Mouse (Mus musculus): ENCODE measurements around the gene Gdf10. TPM values are rescaled to one million over a fixed set of nuclear protein-coding genes. Genes with fewer than 3 reads are reported as not detected.

Gdf10 gene
- 3.1 and 4.5 TPM in 2 replicates for polyA plus RNA-seq (2012; rRNA removed)

DNA sequence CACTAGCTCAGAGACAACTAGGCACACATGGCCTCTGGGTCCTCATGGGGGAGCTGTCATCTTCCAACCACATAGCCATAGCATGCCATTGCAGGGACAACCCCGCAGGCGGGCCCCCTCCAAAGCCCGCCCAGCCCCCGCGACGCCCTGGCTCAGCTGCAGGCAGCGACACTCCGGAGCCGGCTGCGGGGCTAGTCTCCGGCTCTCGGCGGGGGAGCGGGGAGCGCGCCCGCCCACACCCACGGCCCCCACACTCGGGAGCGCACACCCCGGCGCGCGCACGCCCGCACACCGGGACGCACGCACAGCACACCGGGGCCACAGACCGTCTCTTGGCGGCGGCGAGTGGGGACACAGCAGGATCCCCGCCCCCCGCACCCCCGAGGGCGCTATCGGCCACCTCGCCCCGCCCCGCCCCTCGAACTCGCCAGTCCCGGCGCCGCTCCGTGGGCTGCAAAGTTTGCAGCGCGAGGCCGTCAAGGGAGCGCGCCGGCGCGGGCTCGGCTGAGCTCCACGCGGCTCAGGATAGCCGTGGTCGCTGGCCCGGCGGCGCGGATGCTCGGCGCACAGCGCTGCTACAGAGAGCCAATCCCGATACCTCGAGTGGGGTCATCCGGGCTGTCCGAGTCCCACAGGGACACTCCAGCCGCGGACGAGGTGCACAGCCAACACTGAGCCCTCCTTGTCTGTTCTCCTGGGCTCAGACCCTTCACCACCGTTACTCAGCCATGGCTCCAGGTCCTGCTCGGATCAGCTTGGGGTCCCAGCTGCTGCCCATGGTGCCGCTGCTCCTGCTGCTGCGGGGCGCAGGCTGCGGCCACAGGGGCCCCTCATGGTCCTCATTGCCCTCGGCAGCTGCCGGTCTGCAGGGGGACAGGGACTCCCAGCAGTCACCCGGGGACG, at the start of gene Gdf10:
Gene Gdf10, plus strand, starts transcription at position 420 of the 903 bp plus-strand sequence.
- peak; percentile 49 for DNase-seq (ENCODE audit: low read depth)
- no peak for TF ChIP-seq CTCF (IDR thresholded peaks at IDR 0.05; ENCODE audit: borderline replicate concordance, extremely low read depth, insufficient read depth, insufficient read length)
- TF ChIP-seq POLR2A (IDR thresholded peaks at IDR 0.05; ENCODE audit: borderline replicate concordance, extremely low read depth, insufficient read depth, insufficient read length, poor library complexity, severe bottlenecking) = no peak

DNA sequence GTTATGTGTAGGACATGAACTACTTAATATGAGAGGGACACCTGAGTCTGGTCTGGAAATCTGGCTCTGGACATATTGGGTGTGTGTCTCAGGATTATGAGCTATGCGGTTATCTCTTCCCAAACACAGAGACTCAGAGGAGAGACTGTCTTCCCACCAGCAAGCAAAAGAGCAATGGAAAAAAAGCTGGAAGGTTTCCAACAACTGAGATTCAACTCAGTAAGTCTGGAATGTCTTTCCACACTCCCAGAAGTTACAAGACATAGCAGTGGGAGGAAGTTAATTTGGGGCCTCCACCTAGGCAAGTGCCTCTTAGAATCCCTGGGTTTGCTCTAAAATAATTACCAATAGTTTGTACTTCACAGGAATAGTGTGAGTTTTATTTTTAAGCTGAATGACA, 44.6 kb upstream of the Gdf10 start:
- no peak for DNase-seq (ENCODE audit: low read depth)

DNA sequence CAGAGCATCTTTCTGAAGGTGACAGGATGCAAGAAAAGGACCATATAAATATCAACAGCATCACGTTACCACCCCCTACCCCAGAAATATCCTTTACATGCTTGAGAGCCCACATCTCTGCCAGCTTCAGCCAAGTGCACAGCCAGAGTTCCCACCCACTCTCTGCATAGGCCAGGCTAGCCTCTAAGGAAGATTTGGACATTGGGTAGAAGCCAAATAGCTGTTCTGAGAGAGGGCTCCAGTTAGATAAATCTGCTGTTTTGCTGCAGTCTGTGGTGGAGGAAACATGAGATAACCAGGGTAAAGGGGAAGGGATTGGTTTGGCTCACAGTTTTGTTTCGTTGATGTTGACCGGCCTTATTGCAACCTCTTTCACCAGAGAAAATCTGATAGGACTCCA, 43.2 kb upstream of the Gdf10 start:
- no peak for DNase-seq (ENCODE audit: low read depth)
- TF ChIP-seq POLR2A (IDR thresholded peaks at IDR 0.05; ENCODE audit: borderline replicate concordance, extremely low read depth, insufficient read depth, insufficient read length, poor library complexity, severe bottlenecking) = no peak
- TF ChIP-seq CTCF (IDR thresholded peaks at IDR 0.05; ENCODE audit: borderline replicate concordance, extremely low read depth, insufficient read depth, insufficient read length) = no peak

More for the DNA sequence above, 44.6 kb upstream of the Gdf10 start:
- TF ChIP-seq CTCF (IDR thresholded peaks at IDR 0.05; ENCODE audit: borderline replicate concordance, extremely low read depth, insufficient read depth, insufficient read length) (no peak), POLR2A (IDR thresholded peaks at IDR 0.05; ENCODE audit: borderline replicate concordance, extremely low read depth, insufficient read depth, insufficient read length, poor library complexity, severe bottlenecking) (no peak)

DNA sequence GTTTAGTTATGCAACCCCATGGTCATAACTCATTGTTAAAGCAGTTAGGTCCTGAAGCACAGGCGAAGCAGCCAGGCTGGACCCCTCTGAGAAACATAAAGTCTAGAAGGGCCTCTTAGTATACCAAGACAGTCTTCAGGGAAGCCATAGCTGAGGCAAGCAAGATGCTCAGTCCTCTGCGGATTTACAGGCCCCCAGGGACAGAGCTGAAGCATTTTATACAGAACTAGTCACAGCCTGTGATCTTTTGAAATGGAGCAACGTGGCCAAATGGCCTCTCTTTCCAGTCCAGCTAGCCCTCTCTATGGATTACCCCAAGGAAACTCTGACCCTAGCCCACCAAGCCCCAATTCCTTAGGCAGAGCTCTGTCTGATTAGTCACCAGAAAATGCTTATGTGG, 41.9 kb upstream of the Gdf10 start:
- no peak for DNase-seq (ENCODE audit: low read depth)
- TF ChIP-seq POLR2A (IDR thresholded peaks at IDR 0.05; ENCODE audit: borderline replicate concordance, extremely low read depth, insufficient read depth, insufficient read length, poor library complexity, severe bottlenecking) (no peak), CTCF (IDR thresholded peaks at IDR 0.05; ENCODE audit: borderline replicate concordance, extremely low read depth, insufficient read depth, insufficient read length) (no peak)

DNA sequence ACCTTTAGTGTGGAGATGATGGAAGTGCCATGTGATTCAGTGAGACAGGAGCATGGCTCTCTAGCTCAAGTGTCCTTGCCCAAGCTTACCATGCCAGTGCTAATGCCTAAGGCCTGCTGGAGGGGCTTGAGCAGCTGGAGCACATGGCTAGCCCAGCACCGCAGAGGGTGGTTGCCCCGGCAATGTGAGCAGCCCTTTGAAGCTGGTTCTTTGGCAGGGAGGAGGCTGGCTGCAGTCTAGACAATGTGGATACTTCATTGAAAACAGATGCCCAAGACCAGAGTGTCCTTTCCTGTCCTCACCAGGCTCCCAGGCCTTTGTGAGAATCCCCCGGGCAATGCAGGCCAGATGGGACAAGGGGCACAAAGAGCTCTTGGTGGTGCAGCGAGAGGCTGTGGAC, 40.3 kb upstream of the Gdf10 start:
- DNase-seq (ENCODE audit: low read depth) = no peak
- no peak for TF ChIP-seq POLR2A (IDR thresholded peaks at IDR 0.05; ENCODE audit: borderline replicate concordance, extremely low read depth, insufficient read depth, insufficient read length, poor library complexity, severe bottlenecking)
- TF ChIP-seq CTCF (IDR thresholded peaks at IDR 0.05; ENCODE audit: borderline replicate concordance, extremely low read depth, insufficient read depth, insufficient read length) = no peak

DNA sequence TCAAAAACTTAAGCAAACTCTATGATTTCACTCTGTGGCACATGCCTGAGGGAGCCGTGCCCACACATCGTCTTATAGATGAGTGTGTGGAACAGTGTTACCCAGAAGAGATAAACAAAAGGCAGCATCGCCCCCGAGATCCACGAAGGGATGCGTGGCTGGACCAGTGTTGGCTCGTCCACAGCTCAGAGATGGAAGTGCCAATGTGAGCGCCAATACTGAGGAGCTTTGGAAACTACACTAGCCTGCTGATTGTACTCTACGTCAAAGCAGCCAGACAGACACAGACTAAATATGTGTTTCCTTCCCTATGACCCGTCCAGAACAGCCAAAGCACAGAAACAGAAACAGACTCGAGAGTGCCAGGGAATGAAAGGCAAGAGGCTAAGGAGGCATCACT, 37.9 kb upstream of the Gdf10 start:
- no peak for DNase-seq (ENCODE audit: low read depth)
- TF ChIP-seq POLR2A (IDR thresholded peaks at IDR 0.05; ENCODE audit: borderline replicate concordance, extremely low read depth, insufficient read depth, insufficient read length, poor library complexity, severe bottlenecking) (no peak), CTCF (IDR thresholded peaks at IDR 0.05; ENCODE audit: borderline replicate concordance, extremely low read depth, insufficient read depth, insufficient read length) (no peak)

DNA sequence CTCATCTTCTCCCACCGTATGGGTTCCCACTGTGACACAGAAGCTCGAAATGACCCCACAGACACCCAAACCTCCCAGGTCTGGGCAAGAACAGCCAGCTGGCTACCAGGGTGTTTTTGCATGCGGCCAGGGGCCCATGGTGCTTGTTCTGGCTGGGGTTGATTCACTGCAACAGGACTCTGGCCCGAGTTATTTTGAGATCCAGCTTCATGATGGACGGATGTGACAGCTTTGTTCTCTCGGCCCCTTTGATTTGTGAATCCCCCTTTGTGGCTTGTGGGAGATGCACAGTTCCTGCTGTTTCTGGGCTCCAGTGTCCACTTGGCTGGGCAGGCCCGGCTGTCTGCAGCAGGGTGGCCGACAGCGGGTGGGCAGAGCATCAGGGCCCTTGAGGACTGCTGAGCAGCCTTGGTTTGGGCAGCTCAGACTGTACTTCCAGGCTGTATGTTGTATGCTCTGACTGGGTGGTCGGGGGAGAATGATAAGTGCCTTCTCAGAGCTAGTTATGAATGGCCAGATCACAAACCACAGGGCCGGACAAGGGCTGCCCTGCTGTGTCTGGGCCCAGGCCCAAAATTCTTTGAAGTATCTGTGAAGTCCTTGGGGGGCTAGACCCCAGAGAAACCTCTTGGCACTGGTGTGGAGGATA, 34.9 kb upstream of the Gdf10 start:
- DNase-seq (ENCODE audit: low read depth) = peak; percentile 13
- TF ChIP-seq CTCF (IDR thresholded peaks at IDR 0.05; ENCODE audit: borderline replicate concordance, extremely low read depth, insufficient read depth, insufficient read length) (no peak), POLR2A (IDR thresholded peaks at IDR 0.05; ENCODE audit: borderline replicate concordance, extremely low read depth, insufficient read depth, insufficient read length, poor library complexity, severe bottlenecking) (no peak)

DNA sequence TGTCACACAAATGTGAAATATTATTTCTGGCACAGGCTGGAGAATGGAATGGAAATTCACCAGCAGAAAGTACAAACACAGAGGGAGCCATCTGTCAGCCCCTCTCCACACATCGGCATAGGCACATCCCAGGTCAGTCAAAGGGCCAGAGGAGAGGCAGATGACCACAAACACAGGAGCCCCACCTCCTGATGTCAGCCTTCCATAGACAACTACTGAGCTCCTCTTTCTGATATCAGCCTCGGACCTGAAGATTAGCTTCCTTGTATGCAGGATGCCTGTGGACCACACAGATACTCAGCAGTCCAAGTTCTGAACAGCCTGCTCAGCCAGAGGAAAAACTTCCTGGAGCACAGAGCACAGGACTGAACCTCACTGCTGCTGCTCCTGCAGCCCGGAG, 33.4 kb upstream of the Gdf10 start:
- DNase-seq (ENCODE audit: low read depth) = no peak
- no peak for TF ChIP-seq CTCF (IDR thresholded peaks at IDR 0.05; ENCODE audit: borderline replicate concordance, extremely low read depth, insufficient read depth, insufficient read length)
- no peak for TF ChIP-seq POLR2A (IDR thresholded peaks at IDR 0.05; ENCODE audit: borderline replicate concordance, extremely low read depth, insufficient read depth, insufficient read length, poor library complexity, severe bottlenecking)

DNA sequence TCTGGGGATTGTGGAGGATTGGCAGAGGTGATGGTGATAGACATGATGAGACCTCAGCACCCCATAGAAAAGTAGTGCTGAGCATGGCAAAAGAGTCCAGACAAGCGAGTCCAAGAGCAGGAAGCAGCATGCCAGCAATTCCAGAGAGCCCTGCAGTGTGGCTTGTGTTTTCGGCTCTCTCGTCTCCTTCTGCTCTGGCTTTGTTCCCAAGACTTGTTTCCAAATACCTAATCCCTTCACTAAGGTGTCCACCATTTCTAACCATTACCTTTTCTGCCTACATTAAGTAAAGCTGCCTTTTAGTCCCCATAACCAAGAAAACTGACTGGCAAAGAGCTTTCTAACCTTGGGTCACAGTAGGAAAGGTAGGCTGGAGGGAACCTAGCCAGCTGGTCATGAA, 31.9 kb upstream of the Gdf10 start:
- TF ChIP-seq CTCF (IDR thresholded peaks at IDR 0.05; ENCODE audit: borderline replicate concordance, extremely low read depth, insufficient read depth, insufficient read length) (no peak), POLR2A (IDR thresholded peaks at IDR 0.05; ENCODE audit: borderline replicate concordance, extremely low read depth, insufficient read depth, insufficient read length, poor library complexity, severe bottlenecking) (no peak)

DNA sequence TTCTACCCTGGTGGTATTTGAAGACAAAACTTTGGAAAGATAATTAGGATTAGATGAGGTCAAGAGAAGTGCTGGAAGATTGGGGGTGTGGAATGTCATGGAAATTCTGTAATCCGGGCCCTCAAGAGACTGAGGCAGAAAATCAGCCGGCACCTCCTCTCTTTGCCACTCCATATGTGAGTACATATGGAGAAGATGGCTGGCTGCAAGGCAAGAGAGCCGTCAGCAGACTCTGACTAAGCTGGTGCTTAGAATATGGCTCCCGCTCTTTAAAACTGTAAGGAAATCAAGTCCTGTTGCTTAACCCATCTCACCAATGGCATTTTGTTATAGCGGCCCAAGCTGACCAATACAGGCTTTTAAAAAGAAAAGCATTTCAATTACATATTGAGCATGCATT, 27.6 kb upstream of the Gdf10 start:
- peak; percentile 44 for DNase-seq (ENCODE audit: low read depth)
- TF ChIP-seq CTCF (IDR thresholded peaks at IDR 0.05; ENCODE audit: borderline replicate concordance, extremely low read depth, insufficient read depth, insufficient read length) (no peak), POLR2A (IDR thresholded peaks at IDR 0.05; ENCODE audit: borderline replicate concordance, extremely low read depth, insufficient read depth, insufficient read length, poor library complexity, severe bottlenecking) (no peak)

More for the DNA sequence above, 31.9 kb upstream of the Gdf10 start:
- no peak for DNase-seq (ENCODE audit: low read depth)

DNA sequence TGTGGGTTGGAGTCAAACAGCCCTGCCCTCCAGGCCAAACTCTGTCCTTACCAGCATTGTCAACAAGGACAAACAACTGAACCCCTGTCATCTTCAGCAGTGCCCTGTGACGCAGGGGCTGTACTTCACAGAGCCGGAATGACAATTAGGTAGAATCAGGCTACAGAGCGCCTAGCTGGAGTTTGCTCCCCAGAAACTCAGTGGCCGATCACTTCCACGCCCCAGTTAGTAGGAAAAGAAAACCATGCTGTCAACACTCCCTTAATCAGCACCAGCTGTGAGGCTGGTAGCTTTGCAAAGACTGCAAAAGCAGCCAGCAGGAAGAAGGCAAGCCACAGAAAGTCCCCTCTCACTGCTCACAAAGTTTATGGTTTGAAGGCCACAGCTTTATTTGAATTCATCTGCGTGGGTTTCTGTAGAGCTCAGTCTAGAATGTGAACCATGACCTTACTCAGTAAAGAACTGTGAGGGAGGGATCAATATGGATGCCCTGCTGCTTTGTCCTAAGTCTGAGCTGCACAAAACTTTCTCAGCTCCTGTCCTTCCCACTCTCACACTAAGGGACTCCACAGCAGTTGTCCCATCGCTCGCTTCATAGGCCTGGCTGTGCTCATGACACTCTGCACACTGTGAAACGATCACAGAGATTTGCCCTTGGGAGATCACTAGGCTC, 26.6 kb upstream of the Gdf10 start:
- DNase-seq (ENCODE audit: low read depth) = peak; percentile 43
- TF ChIP-seq CTCF (IDR thresholded peaks at IDR 0.05; ENCODE audit: borderline replicate concordance, extremely low read depth, insufficient read depth, insufficient read length) (no peak), POLR2A (IDR thresholded peaks at IDR 0.05; ENCODE audit: borderline replicate concordance, extremely low read depth, insufficient read depth, insufficient read length, poor library complexity, severe bottlenecking) (no peak)
